31 mouse cellular contexts compared by ENCODE assay signal in genomic region chr4:59217101-59217500, GRCm38 (mm10).
"Had no signal": no experiment of that assay in that cellular context is flagged by ENCODE, and none has a peak within 500 bp of the region (broad histone marks: within the 10 kb centered on the region; RNA-seq: fewer than 3 reads in every experiment).

No protein-coding gene starts in this region.

- H3K27me3 ChIP-seq: limb, embryonic 12.5 days; limb, embryonic 13.5 days; limb, embryonic 15.5 days; liver, embryonic 13.5 days; liver, embryonic 15.5 days; lung, embryonic 15.5 days; megakaryocyte, embryonic 14.5 days; midbrain, embryonic 12.5 days; midbrain, embryonic 13.5 days; midbrain, embryonic 15.5 days; neural tube, embryonic 12.5 days had no signal

- H3K4me1 ChIP-seq: limb, embryonic 10.5 days; limb, embryonic 12.5 days; limb, embryonic 13.5 days; limb, embryonic 15.5 days; lung, embryonic 15.5 days; midbrain, embryonic 10.5 days; midbrain, embryonic 12.5 days; midbrain, embryonic 13.5 days; midbrain, embryonic 15.5 days; neural tube, embryonic 12.5 days had no signal

- H3K4me2 ChIP-seq: limb, embryonic 12.5 days; limb, embryonic 13.5 days; limb, embryonic 15.5 days; liver, embryonic 11.5 days; liver, embryonic 13.5 days; liver, embryonic 15.5 days; lung, embryonic 14.5 days; lung, embryonic 15.5 days; midbrain, embryonic 11.5 days; midbrain, embryonic 12.5 days; midbrain, embryonic 13.5 days; midbrain, embryonic 15.5 days; neural tube, embryonic 12.5 days had no signal

- H3K9ac ChIP-seq: limb, embryonic 12.5 days; limb, embryonic 13.5 days; limb, embryonic 15.5 days; liver, embryonic 13.5 days; liver, embryonic 14.5 days; liver, embryonic 15.5 days; liver, postnatal 0 days; lung, embryonic 14.5 days; lung, embryonic 15.5 days; midbrain, embryonic 12.5 days; midbrain, embryonic 13.5 days; midbrain, embryonic 15.5 days; neural tube, embryonic 12.5 days had no signal

- DNase-seq: left cerebral cortex, postnatal 4 days; liver; liver, embryonic 13.5 days; liver, postnatal 0 days; lung, adult 18-20 months; lung, adult 2 months; lung, embryonic 14.5 days; lung, postnatal 10 days; lung, postnatal 14 days; lung, postnatal 36 days; lung, postnatal 4 days; midbrain, embryonic 14.5 days had no signal

- H3K9me3 ChIP-seq: limb, embryonic 10.5 days; limb, embryonic 12.5 days; limb, embryonic 13.5 days; limb, embryonic 15.5 days; liver, embryonic 13.5 days; liver, embryonic 15.5 days; lung, embryonic 15.5 days; megakaryocyte, embryonic 14.5 days; midbrain, embryonic 10.5 days; midbrain, embryonic 12.5 days; midbrain, embryonic 13.5 days; midbrain, embryonic 15.5 days; neural tube, embryonic 12.5 days had no signal

- ATAC-seq: liver, postnatal 0 days; lung, postnatal 0 days; midbrain, embryonic 13.5 days; midbrain, embryonic 15.5 days; midbrain, embryonic 16.5 days had no signal

- H3K27ac ChIP-seq: limb, embryonic 10.5 days; limb, embryonic 12.5 days; limb, embryonic 13.5 days; limb, embryonic 15.5 days; liver, embryonic 13.5 days; liver, embryonic 14.5 days; liver, embryonic 15.5 days; lung, embryonic 15.5 days; macrophage; midbrain, embryonic 10.5 days; midbrain, embryonic 12.5 days; midbrain, embryonic 13.5 days; midbrain, embryonic 15.5 days; neural tube, embryonic 12.5 days had no signal

- H3K4me3 ChIP-seq: limb, embryonic 10.5 days; limb, embryonic 12.5 days; limb, embryonic 13.5 days; limb, embryonic 15.5 days; liver, embryonic 13.5 days; liver, embryonic 15.5 days; lung, embryonic 15.5 days; megakaryocyte, embryonic 14.5 days; midbrain, embryonic 10.5 days; midbrain, embryonic 12.5 days; midbrain, embryonic 13.5 days; midbrain, embryonic 15.5 days; myocyte; neural tube, embryonic 12.5 days had no signal
